Mouse (Mus musculus): Measurements from ENCODE around the gene Olfr781. TPM values are rescaled to one million over a fixed set of nuclear protein-coding genes. Genes with fewer than 3 reads are reported as not detected.

Olfr781 gene
- polyA plus RNA-seq, 1 experiment from 2014 or later: not detected

Other genes starting within 250 kb of the Olfr781 start
- gene Olfr767, start 245.9 kb upstream of the Olfr781 start, polyA plus RNA-seq (2014; fragmentation: Nextera tagmentation; extraction: Ambion mirVana): not detected in 2 replicates
- not detected in 2 replicates for gene Olfr768, start 229.5 kb upstream of the Olfr781 start, polyA plus RNA-seq (2014; fragmentation: Nextera tagmentation; extraction: Ambion mirVana)
- gene Olfr769, start 211.0 kb upstream of the Olfr781 start, polyA plus RNA-seq (2014; fragmentation: Nextera tagmentation; extraction: Ambion mirVana): not detected in 2 replicates
- gene Olfr770, start 189.9 kb upstream of the Olfr781 start, polyA plus RNA-seq (2014; fragmentation: Nextera tagmentation; extraction: Ambion mirVana): not detected in 2 replicates
- not detected in 2 replicates for gene Olfr771, start 164.1 kb upstream of the Olfr781 start, polyA plus RNA-seq (2014; fragmentation: Nextera tagmentation; extraction: Ambion mirVana)
- not detected in 2 replicates for gene Olfr772, start 150.9 kb upstream of the Olfr781 start, polyA plus RNA-seq (2014; fragmentation: Nextera tagmentation; extraction: Ambion mirVana)
- gene Olfr773, start 141.4 kb upstream of the Olfr781 start, polyA plus RNA-seq (2014; fragmentation: Nextera tagmentation; extraction: Ambion mirVana): not detected in 2 replicates
- not detected in 2 replicates for gene Olfr774, start 92.7 kb upstream of the Olfr781 start, polyA plus RNA-seq (2014; fragmentation: Nextera tagmentation; extraction: Ambion mirVana)
- gene Olfr775, start 80.4 kb upstream of the Olfr781 start, polyA plus RNA-seq (2014; fragmentation: Nextera tagmentation; extraction: Ambion mirVana): not detected in 2 replicates
- gene Olfr776, start 69.7 kb upstream of the Olfr781 start, polyA plus RNA-seq (2014; fragmentation: Nextera tagmentation; extraction: Ambion mirVana): not detected in 2 replicates
- not detected in 2 replicates for gene Olfr777, start 57.4 kb upstream of the Olfr781 start, polyA plus RNA-seq (2014; fragmentation: Nextera tagmentation; extraction: Ambion mirVana)
- gene Olfr780, start 10.7 kb upstream of the Olfr781 start, polyA plus RNA-seq (2014; fragmentation: Nextera tagmentation; extraction: Ambion mirVana): not detected in 2 replicates
- not detected in 2 replicates for gene Olfr782, start 20.0 kb downstream of the Olfr781 start, polyA plus RNA-seq (2014; fragmentation: Nextera tagmentation; extraction: Ambion mirVana)
- gene Olfr784, start 55.2 kb downstream of the Olfr781 start, polyA plus RNA-seq (2014; fragmentation: Nextera tagmentation; extraction: Ambion mirVana): 0.13 and 0.14 TPM in 2 replicates
- gene Olfr785, start 76.6 kb downstream of the Olfr781 start, polyA plus RNA-seq (2014; fragmentation: Nextera tagmentation; extraction: Ambion mirVana): not detected in 2 replicates
- gene Olfr786, start 98.5 kb downstream of the Olfr781 start, polyA plus RNA-seq (2014; fragmentation: Nextera tagmentation; extraction: Ambion mirVana): not detected in 2 replicates
- gene Olfr787, start 133.0 kb downstream of the Olfr781 start, polyA plus RNA-seq (2014; fragmentation: Nextera tagmentation; extraction: Ambion mirVana): not detected in 2 replicates
- gene Olfr788, start 142.1 kb downstream of the Olfr781 start, polyA plus RNA-seq (2014; fragmentation: Nextera tagmentation; extraction: Ambion mirVana): not detected in 2 replicates
- not detected in 2 replicates for gene Olfr789, start 155.9 kb downstream of the Olfr781 start, polyA plus RNA-seq (2014; fragmentation: Nextera tagmentation; extraction: Ambion mirVana)
- gene Olfr790, start 169.6 kb downstream of the Olfr781 start, polyA plus RNA-seq (2014; fragmentation: Nextera tagmentation; extraction: Ambion mirVana): not detected in 2 replicates
- gene Olfr791, start 192.9 kb downstream of the Olfr781 start, polyA plus RNA-seq (2014; fragmentation: Nextera tagmentation; extraction: Ambion mirVana): not detected in 2 replicates
- gene Olfr792, start 210.3 kb downstream of the Olfr781 start, polyA plus RNA-seq (2014; fragmentation: Nextera tagmentation; extraction: Ambion mirVana): not detected in 2 replicates
- not detected in 2 replicates for gene Olfr794, start 238.8 kb downstream of the Olfr781 start, polyA plus RNA-seq (2014; fragmentation: Nextera tagmentation; extraction: Ambion mirVana)